Mouse (Mus musculus) erythroid progenitor cell, adult 5-6 weeks (primary cell): Measurements from ENCODE around the gene Cfap97d2. TPM values are rescaled to one million over a fixed set of nuclear protein-coding genes. Genes with fewer than 3 reads are reported as not detected.
A peak's percentile ranks its signal among the peaks of the same experiment; 100 is the strongest.

Experiments used
- ATAC-seq: replicated peaks from 2 replicates; pipeline ENCODE4 v1.8.0; 2016; ENCODE audit warnings: moderate number of reproducible peaks, mild to moderate bottlenecking, moderate TSS enrichment, inconsistent platforms; ENCODE audit not compliant: poor library complexity, low FRiP score, severe bottlenecking
- total RNA-seq, 2 experiments: library from RNA; stranded (forward) in 1 of 2; stranded (reverse) in 1 of 2; fragments of 150-400 nt in 1 of 2; fragments of 186-747, 209-891 nt in 1 of 2; gene quantifications; 2 replicates each; pipeline versions ENCODE4 v1.2.3 to v1.2.4; 2015 to 2017; ENCODE audit warnings: low replicate concordance in 2 of 2

The Cfap97d2 gene
- total RNA-seq, 2 experiments from 2014 or later, result not detected

- no peak for ATAC-seq
Observed at GRCm38 (mm10) chr8:13686426-13686825, 19.3 kb upstream of the Cfap97d2 start.

GRCm38 (mm10) chr8:13687101-13687717 lies 18.5 kb upstream of the Cfap97d2 start:
- no peak for ATAC-seq

GRCm38 (mm10) chr8:13687941-13688340 lies 17.7 kb upstream of the Cfap97d2 start:
- ATAC-seq, result no peak

GRCm38 (mm10) chr8:13688461-13688860 lies 17.2 kb upstream of the Cfap97d2 start:
- ATAC-seq, result no peak

- ATAC-seq, result no peak
Observed at GRCm38 (mm10) chr8:13689331-13689730, 16.4 kb upstream of the Cfap97d2 start.

GRCm38 (mm10) chr8:13692302-13693066 lies 13.2 kb upstream of the Cfap97d2 start:
- no peak for ATAC-seq

GRCm38 (mm10) chr8:13694735-13695134 lies 11.0 kb upstream of the Cfap97d2 start:
- ATAC-seq, result no peak

GRCm38 (mm10) chr8:13695203-13695867 lies 10.4 kb upstream of the Cfap97d2 start:
- ATAC-seq, result no peak

GRCm38 (mm10) chr8:13696157-13696556 lies 9.5 kb upstream of the Cfap97d2 start:
- no peak for ATAC-seq

GRCm38 (mm10) chr8:13697196-13697595 lies 8.5 kb upstream of the Cfap97d2 start:
- no peak for ATAC-seq

GRCm38 (mm10) chr8:13697681-13698080 lies 8.0 kb upstream of the Cfap97d2 start:
- no peak for ATAC-seq

GRCm38 (mm10) chr8:13698281-13698680 lies 7.4 kb upstream of the Cfap97d2 start:
- ATAC-seq, result no peak

GRCm38 (mm10) chr8:13699323-13699949 lies 6.3 kb upstream of the Cfap97d2 start:
- ATAC-seq, result no peak

- ATAC-seq, result no peak
Observed at GRCm38 (mm10) chr8:13702755-13703154, 2.9 kb upstream of the Cfap97d2 start.

GRCm38 (mm10) chr8:13703756-13704155 lies 1.9 kb upstream of the Cfap97d2 start:
- no peak for ATAC-seq

- no peak for ATAC-seq
Observed at GRCm38 (mm10) chr8:13704301-13704700, 1.4 kb upstream of the Cfap97d2 start.

- no peak for ATAC-seq
Observed at GRCm38 (mm10) chr8:13706918-13707317, 1.2 kb downstream of the Cfap97d2 start.

GRCm38 (mm10) chr8:13708514-13708913 lies 2.8 kb downstream of the Cfap97d2 start:
- no peak for ATAC-seq

- no peak for ATAC-seq
Observed at GRCm38 (mm10) chr8:13718980-13719379, 13.3 kb downstream of the Cfap97d2 start.

GRCm38 (mm10) chr8:13725722-13726121 lies 20.0 kb downstream of the Cfap97d2 start:
- ATAC-seq, result 0 out of 2 replicates have a peak, but pooled peaks have one; percentile 59
